Mouse (Mus musculus) layer of hippocampus, adult 18-20 months (tissue): ENCODE measurements around the gene Cyct. TPM values are rescaled to one million over a fixed set of nuclear protein-coding genes. Genes with fewer than 3 reads are reported as not detected.

Experiments used
- DNase-seq, 2 experiments: peaks; one replicate each; pipeline ENCODE4 v3.0.0; 2022; ENCODE audit warnings: low spot score in 2 of 2
- microRNA-seq, 2 experiments: library from miRNA; unstranded; fragments of <30 nt; microRNA quantifications; one replicate each; pipeline ENCODE4 v1.2.0; 2021
- total RNA-seq, 2 experiments: library from RNA; stranded (reverse); gene quantifications; 2 replicates each; pipeline ENCODE4 v1.2.3; 2021

The Cyct gene
- total RNA-seq, 2 experiments from 2014 or later = not detected

- DNase-seq = no peak
Observed at GRCm38 (mm10) chr2:76338215-76339156, 21.8 kb downstream of the Cyct start, which contains the start of gene Pde11a. Gene Pde11a (minus strand): TSS chr2:76338774.

DNA sequence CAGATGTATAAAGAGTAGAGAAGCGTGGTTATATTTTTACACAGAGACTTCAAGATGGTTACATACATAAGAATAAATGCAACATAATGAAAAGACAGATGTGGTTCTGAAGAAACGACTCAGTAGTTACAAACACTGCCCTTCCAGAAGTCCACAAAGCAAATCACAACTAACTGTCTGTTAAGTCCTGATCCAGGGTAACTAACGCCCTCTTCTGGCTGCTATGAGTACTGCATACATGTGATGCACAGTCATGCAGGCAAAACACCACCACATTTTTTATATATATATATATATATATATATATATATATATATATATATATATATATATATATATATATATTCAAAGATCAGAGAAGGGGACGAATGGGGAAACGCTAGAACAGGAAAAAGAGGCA, 25.7 kb downstream of the Cyct start:
- no peak for DNase-seq

DNA sequence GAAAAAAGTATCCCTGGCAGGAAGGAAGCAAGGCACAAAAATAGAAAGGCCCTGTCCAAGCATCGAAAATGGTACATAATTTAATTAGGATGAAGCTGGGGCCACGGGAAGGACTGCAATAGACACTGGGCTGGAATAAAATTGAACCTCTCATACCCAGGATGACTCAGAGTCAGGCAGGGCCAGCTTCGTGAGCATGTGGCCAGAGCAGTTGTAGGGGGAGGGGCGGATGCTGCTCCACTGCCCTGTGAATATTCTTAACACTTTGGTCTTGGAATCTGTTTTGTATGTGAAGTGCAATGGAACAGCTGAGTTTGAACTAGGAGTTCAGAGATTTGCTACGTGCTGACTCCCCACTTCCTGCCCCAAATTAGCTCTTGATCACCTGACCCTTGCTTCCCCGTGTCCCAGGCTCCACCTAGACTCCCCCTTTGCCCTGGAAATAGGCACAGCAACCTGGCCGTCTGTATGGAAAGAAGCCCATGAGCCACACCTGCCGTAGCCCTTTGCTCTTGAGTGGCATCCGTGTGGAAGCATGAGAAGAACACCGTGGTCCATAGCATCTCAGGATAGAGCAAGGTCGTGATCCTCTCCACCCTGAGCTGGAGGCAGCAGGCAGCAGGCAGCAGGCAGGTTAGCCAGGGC, 28.0 kb downstream of the Cyct start:
- no peak for DNase-seq

DNA sequence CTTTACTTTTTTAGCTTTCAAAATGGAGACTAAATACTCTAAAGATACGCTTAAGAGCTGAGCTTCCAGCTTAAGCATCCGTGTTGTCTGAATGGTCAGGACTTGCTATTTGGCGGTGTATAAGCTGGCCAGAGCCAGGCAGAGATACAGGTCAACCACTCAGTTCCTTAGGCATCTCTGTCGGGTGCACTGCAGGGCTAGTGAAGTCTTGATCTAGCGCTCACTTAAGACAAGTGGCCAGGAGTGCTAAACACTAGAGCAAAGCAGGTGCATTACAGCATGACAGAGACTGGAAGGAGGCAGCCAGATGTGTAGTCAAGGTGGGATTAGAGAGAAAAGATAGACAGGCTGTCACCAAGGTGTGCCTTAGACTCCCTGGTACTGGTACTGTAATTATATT, 30.2 kb downstream of the Cyct start:
- no peak for DNase-seq

DNA sequence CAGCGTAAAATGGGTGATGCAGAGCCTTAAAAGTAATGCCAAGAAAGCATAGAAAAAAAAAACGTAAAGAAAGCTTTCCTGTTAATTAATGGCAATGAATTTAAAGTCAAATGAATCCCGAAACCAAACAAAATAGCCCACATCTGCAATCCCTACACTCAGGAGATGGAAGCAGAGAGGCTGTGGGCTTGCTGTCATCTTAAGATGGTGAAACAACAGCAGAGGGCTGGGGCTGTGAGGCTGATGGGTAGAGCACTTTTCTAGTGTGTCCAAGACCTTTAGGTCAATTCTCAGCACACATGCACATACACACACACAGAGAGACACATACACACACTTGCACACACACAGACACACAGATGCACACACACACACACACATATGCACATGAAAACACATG, 34.1 kb downstream of the Cyct start:
- DNase-seq = no peak

GRCm38 (mm10) chr2:76324463-76324862, 35.8 kb downstream of the Cyct start:
- no peak for DNase-seq

- no peak for DNase-seq
Observed at GRCm38 (mm10) chr2:76323185-76323875, 36.9 kb downstream of the Cyct start.

DNA sequence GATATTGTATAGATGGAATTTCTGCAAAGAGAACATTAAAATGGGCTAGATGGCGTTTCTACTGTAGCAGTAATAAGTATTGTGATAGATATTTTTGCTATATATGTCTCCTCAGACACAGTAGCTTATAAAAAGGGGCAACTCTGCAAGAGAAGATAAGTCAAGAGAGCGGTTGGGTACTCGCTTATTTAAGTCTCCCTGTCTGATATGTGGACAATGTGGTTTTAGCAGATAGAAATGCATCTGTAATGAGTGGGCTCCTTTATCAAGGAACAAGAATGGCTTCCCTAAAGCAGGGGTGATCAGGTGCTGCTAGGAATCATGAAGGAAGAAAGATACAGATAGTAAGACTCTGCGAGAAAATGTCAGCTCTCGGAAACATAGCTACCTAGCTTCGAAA, 39.9 kb downstream of the Cyct start:
- no peak for DNase-seq

GRCm38 (mm10) chr2:76319231-76319630, 41.0 kb downstream of the Cyct start:
- no peak for DNase-seq

Small RNA genes within 50 kb of the gene (microRNA-seq; reads per million reads assigned to microRNA genes)
- 0 reads per million in 2 experiments for gene Gm44337

Other genes starting within 250 kb of the Cyct start
- 10 to 100 TPM; 18.5 to 21.6 TPM for gene Pde11a, start 21.7 kb downstream of the Cyct start, total RNA-seq
- 10 to 100 TPM; 42.5 to 45.6 TPM for gene Rbm45, start 9.5 kb upstream of the Cyct start, total RNA-seq
- 10 to 100 TPM; 62.4 to 67.2 TPM for gene Osbpl6, start 46.1 kb upstream of the Cyct start, total RNA-seq